Mouse (Mus musculus) thymus, adult 2 months (tissue): Measurements from ENCODE around the gene Sema6d. TPM values are rescaled to one million over a fixed set of nuclear protein-coding genes. Genes with fewer than 3 reads are reported as not detected.

ENCODE experiments used
- DNase-seq: peaks from one replicate; pipeline ENCODE4 v3.0.0; 2021
- H3K27ac ChIP-seq: fragments of 200-500 bp; 2 replicates; pipeline ENCODE4 v1.5.1; 2012; ENCODE audit warnings: low read length, control low read depth; ENCODE audit not compliant: control insufficient read depth, insufficient read depth
- H3K27me3 ChIP-seq: fragments of 200-500 bp; 2 replicates; pipeline ENCODE4 v1.6.1; 2012; ENCODE audit warnings: mild to moderate bottlenecking, low read length, moderate library complexity, mixed read lengths; ENCODE audit not compliant: control insufficient read depth, insufficient read depth
- H3K36me3 ChIP-seq: fragments of 200-500 bp; 2 replicates; pipeline ENCODE4 v1.6.1; 2012; ENCODE audit warnings: mild to moderate bottlenecking, low read length, moderate library complexity; ENCODE audit not compliant: control insufficient read depth, insufficient read depth
- H3K4me1 ChIP-seq: fragments of 200-500 bp; replicated peaks from 2 replicates; pipeline ENCODE4 v1.6.1; 2012; ENCODE audit warnings: low read length; ENCODE audit not compliant: control insufficient read depth, insufficient read depth
- H3K4me3 ChIP-seq: fragments of 200-500 bp; 2 replicates; pipeline ENCODE4 v1.5.1; 2012; ENCODE audit warnings: mild to moderate bottlenecking, low read length, control low read depth, moderate library complexity; ENCODE audit not compliant: control insufficient read depth, insufficient read depth
- CTCF ChIP-seq: fragments of 200-500 bp; IDR thresholded peaks from 2 replicates; pipeline ENCODE4 v1.5.1; 2012; ENCODE audit warnings: mild to moderate bottlenecking, control low read depth, low read length, moderate library complexity, borderline replicate concordance; ENCODE audit not compliant: control insufficient read depth, poor library complexity, insufficient read depth; ENCODE audit errors: extremely low read depth
- POLR2A ChIP-seq: fragments of 200-500 bp; IDR thresholded peaks from 2 replicates; pipeline ENCODE4 v1.6.1; 2012; ENCODE audit warnings: mild to moderate bottlenecking, low read length, control low read depth, moderate library complexity; ENCODE audit not compliant: control insufficient read depth, poor library complexity, insufficient read depth; ENCODE audit errors: extremely low read depth
- WGBS: fragments of 180-500 bp; shearing (Covaris S2); methylation state at CpG from one replicate; pipeline ENCODE4 v1.1.7; 2018; 5-methylcytosine and 5-hydroxymethylcytosine counted together
- polyA plus RNA-seq: library from polyadenylated mRNA; depleted of rRNA; stranded (reverse); fragments of >200 nt; gene quantifications from 2 replicates; pipeline ENCODE4 v1.2.3, GENCODE M21; 2012

The Sema6d gene
- polyA plus RNA-seq, 1 experiment: 4.6 TPM

DNA sequence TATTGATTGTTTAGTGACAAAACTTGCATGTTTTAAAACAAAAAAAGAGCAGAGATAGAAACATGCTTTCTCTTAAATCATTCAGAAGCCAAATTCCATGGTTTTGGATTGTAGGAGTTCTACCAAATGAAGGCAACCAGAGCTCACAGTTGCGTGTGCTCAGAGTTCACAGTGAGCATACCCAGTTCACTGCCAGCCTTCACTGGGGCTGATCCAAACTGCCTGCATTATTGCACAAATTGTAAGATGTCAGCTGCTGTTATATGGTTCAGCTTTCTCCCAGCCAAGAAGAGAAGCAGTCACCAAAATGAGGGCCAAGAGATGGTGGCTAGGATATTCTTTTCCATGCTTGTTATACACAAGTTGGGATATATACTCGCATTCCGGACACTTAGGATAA lies 443.1 kb downstream of the Sema6d start:
- 97% methylated on average over 3 of the region's 3 CpGs for WGBS
- DNase-seq: no peak

DNA sequence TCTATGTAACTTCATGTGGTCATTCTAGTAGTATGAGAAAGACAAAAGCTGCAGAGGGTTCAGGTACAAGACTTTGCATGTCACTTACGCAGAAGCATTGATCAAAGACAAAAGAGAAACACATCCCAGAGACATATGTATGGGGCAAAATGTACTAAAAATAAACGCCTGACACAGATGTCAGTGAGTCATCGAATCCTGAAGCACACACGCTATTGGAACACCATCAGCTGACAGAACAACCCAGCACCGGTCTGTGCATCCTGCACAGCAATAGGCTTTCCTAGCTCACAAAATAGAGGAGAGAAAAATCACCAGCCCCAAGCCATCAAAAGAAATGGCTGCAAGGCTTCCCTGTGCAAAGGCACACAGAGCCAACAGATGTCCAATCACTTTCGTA lies 443.8 kb downstream of the Sema6d start:
- Histone ChIP-seq H3K4me1 (no peaks in the 10 kb centered on the region), H3K27ac (no peak overlapping the region), H3K36me3 (no peaks in the 10 kb centered on the region), H3K4me3 (no peak overlapping the region), H3K27me3 (no peaks in the 10 kb centered on the region)
- 88% methylated on average over 6 of the region's 6 CpGs for WGBS
- no peak for DNase-seq
- no peak for TF ChIP-seq POLR2A
- no peak for TF ChIP-seq CTCF

More for the DNA sequence above, 443.1 kb downstream of the Sema6d start:
- H3K36me3 ChIP-seq: no peaks in the 10 kb centered on the region
- H3K27ac ChIP-seq: no peak overlapping the region
- no peaks in the 10 kb centered on the region for H3K4me1 ChIP-seq
- TF ChIP-seq CTCF: no peak
- TF ChIP-seq POLR2A: no peak
- no peak overlapping the region for H3K4me3 ChIP-seq
- H3K27me3 ChIP-seq: no peaks in the 10 kb centered on the region

DNA sequence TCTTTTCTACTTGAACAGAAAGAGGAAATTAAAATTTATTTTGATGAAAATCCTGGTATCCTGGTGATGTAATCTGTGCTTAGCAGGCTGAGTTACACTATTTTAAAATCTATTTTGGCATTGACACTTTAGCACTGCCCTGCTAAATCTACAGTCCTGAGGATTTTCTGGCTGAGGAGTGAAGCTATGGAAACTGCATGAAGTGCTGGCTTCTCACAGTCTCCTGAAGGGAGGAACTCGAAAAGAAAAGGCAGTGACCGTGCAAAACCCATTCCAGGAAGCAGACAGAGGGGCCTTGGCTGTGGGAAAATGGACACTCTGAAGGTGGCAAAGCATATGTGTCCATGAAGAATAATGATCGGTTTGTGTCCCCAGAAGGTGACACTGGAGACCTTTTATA lies 460.5 kb downstream of the Sema6d start:
- Histone ChIP-seq H3K36me3 (no peaks in the 10 kb centered on the region), H3K4me3 (no peak overlapping the region), H3K27me3 (no peaks in the 10 kb centered on the region), H3K4me1 (no peaks in the 10 kb centered on the region), H3K27ac (no peak overlapping the region)
- 54% methylated on average over 3 of the region's 3 CpGs for WGBS
- DNase-seq: no peak
- TF ChIP-seq POLR2A (no peak), CTCF (no peak)

DNA sequence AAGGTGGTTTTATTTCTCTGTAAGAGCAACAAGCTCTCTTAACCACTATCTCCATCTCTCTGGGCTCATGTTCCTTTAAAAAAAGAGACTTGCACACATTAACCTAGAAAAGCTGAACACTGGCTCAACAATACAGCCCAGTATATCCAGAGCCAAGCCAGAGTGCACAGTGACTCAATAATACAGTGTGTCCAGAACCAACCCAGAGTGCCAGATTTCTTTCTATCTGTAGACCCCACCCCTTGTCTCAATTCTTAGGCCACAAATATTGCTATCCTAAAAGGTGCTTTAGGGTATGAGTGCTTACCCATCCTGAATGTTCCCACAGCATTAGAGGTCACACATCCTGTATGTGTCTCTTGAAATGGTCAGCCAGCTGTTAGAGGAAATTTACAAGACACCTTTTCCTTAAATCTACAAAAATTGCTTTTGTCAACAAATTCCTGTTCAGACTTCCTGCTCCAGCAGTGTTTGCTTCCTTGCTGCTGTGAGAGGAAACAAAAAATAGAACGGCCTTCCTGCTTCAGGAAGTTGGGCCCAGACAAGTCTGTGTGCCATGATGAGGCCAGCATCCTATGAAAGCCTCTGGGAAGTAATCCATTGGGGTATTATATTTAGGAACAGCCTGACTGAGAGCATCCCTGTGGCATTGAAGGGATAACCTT lies 465.1 kb downstream of the Sema6d start:
- Histone ChIP-seq H3K4me1 (no peaks in the 10 kb centered on the region), H3K4me3 (no peak overlapping the region), H3K36me3 (no peaks in the 10 kb centered on the region), H3K27ac (no peak overlapping the region), H3K27me3 (no peaks in the 10 kb centered on the region)
- 19% methylated on average over 1 of the region's 1 CpGs for WGBS
- DNase-seq: no peak
- no peak for TF ChIP-seq CTCF

DNA sequence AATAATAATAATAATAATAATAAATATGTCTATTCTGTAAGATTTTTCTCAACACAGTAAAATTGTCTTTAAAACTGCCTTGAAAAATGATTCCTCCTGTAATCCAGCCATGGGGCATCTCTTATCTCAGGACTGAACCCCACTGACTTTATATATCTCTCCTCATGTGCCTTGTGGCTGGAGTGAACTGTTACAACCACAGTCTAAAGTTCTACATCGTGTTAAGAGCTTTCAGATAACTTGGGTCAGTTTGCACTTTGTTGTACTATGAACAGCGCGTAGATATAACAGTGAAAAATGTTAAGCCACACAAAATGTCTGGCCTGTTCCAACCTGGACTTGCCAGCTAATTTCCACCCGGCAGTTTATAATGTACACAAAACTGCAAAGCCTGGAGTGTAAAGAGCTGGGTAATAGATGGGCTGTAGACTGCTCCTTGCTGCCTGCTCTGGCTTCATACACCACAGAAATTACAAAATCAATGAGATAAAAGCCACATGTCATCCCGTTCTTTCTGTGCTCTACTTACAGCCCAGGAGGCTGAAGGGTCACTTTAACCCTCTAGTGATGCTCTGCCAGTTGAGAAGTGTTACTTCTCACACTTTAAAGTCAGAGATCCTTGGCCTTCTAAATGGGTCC lies 467.2 kb downstream of the Sema6d start:
- no peak for DNase-seq
- no peaks in the 10 kb centered on the region for H3K4me1 ChIP-seq
- H3K27ac ChIP-seq: no peak overlapping the region
- no peaks in the 10 kb centered on the region for H3K27me3 ChIP-seq
- 94% methylated on average over 5 of the region's 5 CpGs for WGBS
- no peak overlapping the region for H3K4me3 ChIP-seq
- H3K36me3 ChIP-seq: no peaks in the 10 kb centered on the region
- no peak for TF ChIP-seq POLR2A
- TF ChIP-seq CTCF: no peak

DNA sequence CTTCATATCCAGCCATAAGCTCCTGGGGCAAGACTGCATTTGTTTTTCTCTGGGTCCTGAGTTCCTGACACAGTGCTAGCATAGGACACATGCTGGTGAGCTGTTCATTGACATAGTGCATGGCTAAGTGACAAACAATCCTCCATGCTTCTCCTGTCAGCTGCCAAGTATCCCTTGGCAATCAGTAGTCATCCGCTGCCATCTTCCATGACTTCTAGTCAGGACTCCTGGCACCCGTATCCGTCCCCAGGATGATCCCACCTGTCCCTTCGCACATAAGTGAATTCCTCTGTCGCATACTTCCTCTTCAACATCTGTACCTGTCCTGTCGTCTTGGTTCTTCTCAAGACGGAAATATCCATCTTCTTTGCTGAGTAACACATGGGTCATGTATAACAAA lies 468.3 kb downstream of the Sema6d start:
- TF ChIP-seq POLR2A (no peak), CTCF (no peak)
- Histone ChIP-seq H3K36me3 (no peaks in the 10 kb centered on the region), H3K27me3 (no peaks in the 10 kb centered on the region), H3K27ac (no peak overlapping the region), H3K4me1 (no peaks in the 10 kb centered on the region), H3K4me3 (no peak overlapping the region)
- no peak for DNase-seq
- WGBS: 96% methylated on average over 7 of the region's 7 CpGs

DNA sequence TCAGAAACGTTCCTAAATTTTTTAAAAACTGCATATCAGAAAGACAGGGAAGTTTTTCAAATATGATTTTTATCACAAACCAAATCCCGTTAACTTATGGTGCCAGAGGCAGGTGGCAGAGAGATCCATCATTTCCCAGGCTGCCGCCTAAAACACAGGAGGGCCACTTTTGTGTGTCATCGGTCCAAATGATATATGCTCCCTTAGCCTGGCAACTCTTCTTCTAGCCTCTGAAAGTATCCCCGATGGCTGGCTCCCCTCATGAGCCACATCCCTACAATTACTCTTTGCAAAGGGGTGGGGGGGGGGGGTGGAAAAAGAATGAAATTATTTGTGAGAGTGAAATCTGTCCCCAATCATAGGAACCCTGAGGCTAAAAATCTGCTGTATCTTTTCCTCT lies 471.9 kb downstream of the Sema6d start:
- H3K27me3 ChIP-seq: no peaks in the 10 kb centered on the region
- 92% methylated on average over 5 of the region's 5 CpGs for WGBS

More for the DNA sequence above, 471.9 kb downstream of the Sema6d start:
- DNase-seq: no peak
- Histone ChIP-seq H3K4me1 (no peaks in the 10 kb centered on the region), H3K27ac (no peak overlapping the region), H3K36me3 (no peaks in the 10 kb centered on the region), H3K4me3 (no peak overlapping the region)
- no peak for TF ChIP-seq POLR2A
- TF ChIP-seq CTCF: no peak
